Comparison of ENCODE assay signal across 17 mouse cellular contexts in genomic region chr3:101012597-101012996, GRCm38 (mm10). TPM values are rescaled to one million over a fixed set of nuclear protein-coding genes. Genes with fewer than 3 reads are reported as not detected.
A peak's percentile ranks its signal among the peaks of the same experiment; 100 is the strongest.
DNase-seq lines count a peak whose midpoint lies in the region; ATAC-seq and TF ChIP-seq lines count a peak whose summit lies in the region.
"Had no signal": no experiment of that assay in that cellular context is flagged by ENCODE, and none has a peak within 500 bp of the region (broad histone marks: within the 10 kb centered on the region; RNA-seq: fewer than 3 reads in every experiment).

No protein-coding gene starts in this region.

- no peaks in the 10 kb centered on the region for H3K27me3 ChIP-seq in intestine, postnatal 0 days (replicated peaks; ENCODE audit: control insufficient read depth, insufficient read depth, low read length)
- H3K27me3 ChIP-seq in intestine, embryonic 16.5 days (replicated peaks; ENCODE audit: control insufficient read depth, insufficient read depth, low read length) = no peaks in the 10 kb centered on the region
- H3K27me3 ChIP-seq in limb, embryonic 10.5 days (ENCODE audit: low read depth, poor library complexity, severe bottlenecking) = no peaks in the 10 kb centered on the region
- H3K27me3 ChIP-seq: kidney, embryonic 15.5 days; limb, embryonic 13.5 days; liver, embryonic 15.5 days had no signal

- peak overlapping the region; percentile 7; the same call in 1 of the 2 replicates for H3K9ac ChIP-seq in intestine, postnatal 0 days (ENCODE audit: low read depth, low read length)
- no peak overlapping the region for H3K9ac ChIP-seq in intestine, embryonic 16.5 days (ENCODE audit: low read depth, low read length)
- H3K9ac ChIP-seq: kidney, embryonic 15.5 days; limb, embryonic 13.5 days; liver, embryonic 15.5 days had no signal

- no peak overlapping the region for H3K4me3 ChIP-seq in intestine, postnatal 0 days (ENCODE audit: low read depth, low read length)
- H3K4me3 ChIP-seq in intestine, embryonic 16.5 days (ENCODE audit: low read length) = no peak overlapping the region
- H3K4me3 ChIP-seq in limb, embryonic 10.5 days = no peak overlapping the region
- H3K4me3 ChIP-seq in left cerebral cortex, adult 2 months = no peak overlapping the region
- H3K4me3 ChIP-seq: kidney, embryonic 15.5 days; layer of hippocampus, adult 2 months; limb, embryonic 13.5 days; liver, embryonic 15.5 days had no signal

- H3K4me2 ChIP-seq in intestine, postnatal 0 days (replicated peaks; ENCODE audit: low read depth) = no peak overlapping the region
- no peak overlapping the region for H3K4me2 ChIP-seq in intestine, embryonic 16.5 days (ENCODE audit: low read depth, low read length)
- H3K4me2 ChIP-seq: kidney, embryonic 15.5 days; limb, embryonic 13.5 days; liver, embryonic 15.5 days had no signal

- H3K27ac ChIP-seq in intestine, postnatal 0 days (ENCODE audit: low read depth, low read length) = no peak overlapping the region
- H3K27ac ChIP-seq in intestine, embryonic 16.5 days (ENCODE audit: low read length) = no peak overlapping the region
- H3K27ac ChIP-seq in limb, embryonic 10.5 days = peak overlapping the region; percentile 74
- H3K27ac ChIP-seq in left cerebral cortex, adult 2 months = no peak overlapping the region
- H3K27ac ChIP-seq: hindbrain, postnatal 0 days; kidney, embryonic 15.5 days; limb, embryonic 13.5 days; liver, embryonic 15.5 days had no signal

- no peaks in the 10 kb centered on the region for H3K9me3 ChIP-seq in intestine, postnatal 0 days (ENCODE audit: control insufficient read depth)
- H3K9me3 ChIP-seq in intestine, embryonic 16.5 days (ENCODE audit: control insufficient read depth, low read length) = no peaks in the 10 kb centered on the region
- H3K9me3 ChIP-seq in limb, embryonic 10.5 days (replicated peaks) = no peaks in the 10 kb centered on the region
- H3K9me3 ChIP-seq: G1E; kidney, embryonic 15.5 days; limb, embryonic 13.5 days; liver, embryonic 15.5 days had no signal

- DNase-seq in heart, adult 11 months = peak; percentile 86
- DNase-seq in heart, adult 18-20 months = no peak
- DNase-seq in limb, embryonic 10.5 days (ENCODE audit: low spot score) = no peak
- no peak for DNase-seq in left cerebral cortex, adult 2 months (ENCODE audit: extremely low spot score in 1 of 2, low spot score in 2 of 2)
- DNase-seq in lung, postnatal 36 days = no peak
- DNase-seq: adrenal gland, postnatal 10 days; cerebellum, adult 8-10 months; lung, postnatal 14 days had no signal

- WGBS in intestine, postnatal 0 days = 88% methylated on average over 8 of the region's 8 CpGs
- WGBS in intestine, embryonic 16.5 days = 81% methylated on average over 8 of the region's 8 CpGs
- WGBS in limb, embryonic 10.5 days = 91% methylated on average over 8 of the region's 8 CpGs

- peaks cover 6% of the 10 kb centered on the region; the same call in 1 of the 2 replicates for H3K4me1 ChIP-seq in intestine, postnatal 0 days (replicated peaks; ENCODE audit: control insufficient read depth, insufficient read depth, low read length)
- peaks cover 13% of the 10 kb centered on the region; the same call in 1 of the 2 replicates for H3K4me1 ChIP-seq in intestine, embryonic 16.5 days (ENCODE audit: control insufficient read depth, insufficient read depth, low read length)
- H3K4me1 ChIP-seq in limb, embryonic 10.5 days = peaks cover 23% of the 10 kb centered on the region
- H3K4me1 ChIP-seq: liver, embryonic 15.5 days had no signal

- TF ChIP-seq CTCF in intestine, postnatal 0 days (IDR thresholded peaks at IDR 0.05; ENCODE audit: low read depth) = no peak
- TF ChIP-seq CTCF in left cerebral cortex, adult 2 months (IDR thresholded peaks at IDR 0.05) = no peak

- ATAC-seq in intestine, postnatal 0 days = no peak
- ATAC-seq in intestine, embryonic 16.5 days = no peak
- ATAC-seq in CD4-positive, CD25-positive, alpha-beta regulatory T cell, adult 4 months = peak; percentile 29

- intact Hi-C loops in left cerebral cortex, adult 2 months (cut with DNase I) = no loop called here

- no peaks in the 10 kb centered on the region for H3K36me3 ChIP-seq in intestine, postnatal 0 days (ENCODE audit: control insufficient read depth, insufficient read depth)
- no peaks in the 10 kb centered on the region for H3K36me3 ChIP-seq in intestine, embryonic 16.5 days (ENCODE audit: control insufficient read depth, insufficient read depth, low read length)
- no peaks in the 10 kb centered on the region for H3K36me3 ChIP-seq in limb, embryonic 10.5 days
- H3K36me3 ChIP-seq: G1E; kidney, embryonic 15.5 days; limb, embryonic 13.5 days; liver, embryonic 15.5 days had no signal

RNA-seq across cellular contexts. Expression of gene Cd101, which starts 16.8 kb away (rescaled TPM):
- total RNA-seq in heart, adult 18-20 months (2021) = under 1 TPM; 0.10 to 0.15 TPM
- 1.0 and 1.1 TPM in 2 replicates for polyA plus RNA-seq in intestine, postnatal 0 days (2015; fragmentation: Nextera tagmentation; extraction: Ambion mirVana)
- 0.09 and 0.13 TPM in 2 replicates for polyA plus RNA-seq in intestine, embryonic 16.5 days (2015; fragmentation: Nextera tagmentation; extraction: Ambion mirVana)
- 10 to 100 TPM; 19.4 to 43.3 TPM for polyA plus RNA-seq in CD4-positive, CD25-positive, alpha-beta regulatory T cell, adult 4 months (2017; shearing (Covaris generic))
- 0.04 TPM in 1 of 2 replicates, not detected in the other for polyA plus RNA-seq in limb, embryonic 10.5 days (2016; fragmentation: Nextera tagmentation; extraction: Ambion mirVana)
- under 1 TPM; 0.59 to 0.72 TPM for total RNA-seq in left cerebral cortex, adult 2 months (2021)
- polyA plus RNA-seq: G1E had no signal

RNA-seq across cellular contexts. Expression of gene Ttf2, which starts 43.1 kb away (rescaled TPM):
- total RNA-seq in heart, adult 18-20 months (2021) = 1 to 10 TPM; 2.1 to 2.3 TPM
- 2.7 and 3.4 TPM in 2 replicates for polyA plus RNA-seq in intestine, postnatal 0 days (2015; fragmentation: Nextera tagmentation; extraction: Ambion mirVana)
- 8.9 and 10.5 TPM in 2 replicates for polyA plus RNA-seq in intestine, embryonic 16.5 days (2015; fragmentation: Nextera tagmentation; extraction: Ambion mirVana)
- polyA plus RNA-seq in CD4-positive, CD25-positive, alpha-beta regulatory T cell, adult 4 months (2017; shearing (Covaris generic)) = 10 to 100 TPM; 12.8 to 19.0 TPM
- 30.1 and 32.7 TPM in 2 replicates for polyA plus RNA-seq in limb, embryonic 10.5 days (2016; fragmentation: Nextera tagmentation; extraction: Ambion mirVana)
- 1 to 10 TPM; 1.0 to 1.3 TPM for total RNA-seq in left cerebral cortex, adult 2 months (2021)
